Mouse (Mus musculus): ENCODE measurements around the gene Vamp4.
A peak's percentile ranks its signal among the peaks of the same experiment; 100 is the strongest.
"Not testable (repeated sequence)": the region's sequence is repeated elsewhere in the genome, so short reads cannot be mapped to it uniquely, and the experiment has no call there.

Gene Vamp4

GRCm38 (mm10) chr1:162589443-162589842, 19.1 kb downstream of the Vamp4 start:
- DNase-seq (ENCODE audit: low read depth, low spot score): no peak

- no peak for DNase-seq (ENCODE audit: low read depth, low spot score)
Observed at GRCm38 (mm10) chr1:162590415-162590997, 20.2 kb downstream of the Vamp4 start.

DNA sequence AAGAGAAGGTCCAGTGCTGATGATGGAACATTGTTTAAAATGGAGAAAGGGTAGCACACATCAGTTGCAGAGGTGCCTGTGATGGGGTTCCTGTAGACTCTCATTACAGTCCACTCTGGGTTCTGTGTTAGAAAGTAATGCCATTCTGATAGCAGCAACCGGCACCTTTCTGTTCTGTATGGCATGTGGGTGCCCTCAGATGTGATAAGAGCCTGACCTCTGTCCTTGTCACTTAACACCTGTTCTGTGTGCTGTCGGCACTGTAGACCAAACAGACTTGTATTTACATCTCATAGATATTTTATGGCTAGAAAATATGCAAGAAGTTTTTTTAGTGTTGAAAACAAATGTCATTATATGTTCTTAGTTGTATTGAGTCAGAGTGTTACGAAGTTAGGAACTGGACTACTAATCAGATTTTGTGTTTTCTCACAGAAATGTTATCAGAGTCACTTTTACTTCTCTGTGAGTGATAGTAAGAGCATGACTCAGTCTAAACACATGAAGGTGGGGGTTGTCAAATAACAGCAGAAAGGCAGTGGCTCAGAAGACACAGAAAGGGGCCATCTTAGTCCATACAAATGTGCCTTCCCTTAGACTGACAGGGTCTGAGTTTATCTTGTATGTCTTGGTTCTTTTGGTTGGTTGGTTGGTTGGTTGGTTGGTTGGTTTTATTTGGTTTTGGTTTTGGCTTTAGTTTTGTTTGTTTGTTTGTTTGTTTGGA, 27.2 kb downstream of the Vamp4 start:
- DNase-seq (ENCODE audit: low read depth, low spot score): no peak

- DNase-seq (ENCODE audit: low read depth, low spot score): no peak
Observed at GRCm38 (mm10) chr1:162599617-162600016, 29.3 kb downstream of the Vamp4 start.

DNA sequence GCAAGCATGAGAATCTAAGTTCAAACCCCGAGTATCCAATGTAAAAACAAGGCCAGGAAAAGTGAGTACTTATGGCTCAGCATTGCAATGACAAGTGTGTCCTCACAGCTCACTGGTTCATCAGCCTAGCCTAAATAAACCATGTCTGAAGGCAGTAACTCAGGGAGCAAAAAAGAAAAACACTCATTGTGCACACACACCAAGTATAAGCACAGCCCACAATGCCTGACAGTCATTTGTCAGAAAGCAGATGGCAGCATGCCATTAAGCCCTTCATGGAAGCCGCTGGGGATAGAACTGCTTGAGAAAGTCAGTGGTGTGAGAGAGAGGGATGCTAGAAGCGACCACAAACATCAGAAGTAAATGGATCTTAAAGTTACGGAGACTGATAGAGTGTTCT, 31.0 kb downstream of the Vamp4 start:
- no peak for DNase-seq (ENCODE audit: low read depth, low spot score)

DNA sequence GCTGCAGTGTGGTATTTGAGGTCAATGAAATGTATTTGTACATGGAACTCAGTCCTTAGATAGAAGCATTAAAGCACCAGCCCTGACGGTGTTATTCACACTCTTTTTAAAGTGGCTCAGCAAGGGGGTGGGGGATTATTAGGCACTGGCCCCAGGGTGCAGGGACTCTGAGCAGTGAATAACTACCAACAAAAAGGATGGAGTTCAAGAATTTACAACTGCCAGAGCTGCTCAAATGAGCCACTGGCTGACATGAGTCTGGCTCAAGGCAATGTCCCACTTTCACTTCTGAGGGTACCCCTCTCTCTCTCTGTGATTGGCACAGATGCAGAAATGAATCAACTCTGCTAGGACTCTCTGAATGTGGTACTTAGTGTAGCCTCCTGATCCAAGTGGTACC, 37.8 kb downstream of the Vamp4 start:
- no peak for DNase-seq (ENCODE audit: low read depth, low spot score)

DNA sequence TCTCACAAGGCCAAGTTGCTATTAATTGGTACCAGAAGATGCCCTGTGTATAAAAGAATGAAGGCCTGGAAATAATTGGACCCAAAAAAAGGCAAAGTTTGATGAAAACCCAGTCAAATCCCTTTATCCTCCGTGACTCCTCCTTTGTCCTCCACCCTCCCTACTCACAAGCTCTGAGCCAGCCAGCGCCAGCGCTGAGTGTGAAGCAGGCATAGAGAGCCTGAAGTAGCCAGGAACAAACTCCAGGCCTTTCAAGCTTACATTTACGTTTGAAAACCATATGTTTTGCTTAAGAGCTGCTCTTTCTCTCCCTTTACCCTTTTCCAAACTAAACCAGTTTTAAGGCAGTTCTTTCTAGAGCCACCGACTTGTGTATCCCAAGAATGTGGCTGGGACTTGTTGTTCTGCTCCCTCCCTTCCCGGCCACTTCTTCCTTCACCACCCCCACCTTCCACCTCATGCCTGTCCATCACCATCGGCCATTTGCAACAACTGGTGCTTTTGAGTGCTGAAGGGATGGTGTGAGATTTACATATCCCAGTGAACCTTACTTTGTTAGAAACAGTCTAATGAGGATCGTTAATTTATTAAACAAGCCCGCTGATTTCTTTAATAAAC, 39.4 kb downstream of the Vamp4 start:
- no peak for DNase-seq (ENCODE audit: low read depth, low spot score)

GRCm38 (mm10) chr1:162611191-162611590, 40.9 kb downstream of the Vamp4 start:
- no peak for DNase-seq (ENCODE audit: low read depth, low spot score)

GRCm38 (mm10) chr1:162615511-162615910, 45.2 kb downstream of the Vamp4 start:
- peak; percentile 60 for DNase-seq (ENCODE audit: low read depth, low spot score)

GRCm38 (mm10) chr1:162620487-162620886, 50.2 kb downstream of the Vamp4 start:
- no peak for DNase-seq (ENCODE audit: low read depth, low spot score)

DNA sequence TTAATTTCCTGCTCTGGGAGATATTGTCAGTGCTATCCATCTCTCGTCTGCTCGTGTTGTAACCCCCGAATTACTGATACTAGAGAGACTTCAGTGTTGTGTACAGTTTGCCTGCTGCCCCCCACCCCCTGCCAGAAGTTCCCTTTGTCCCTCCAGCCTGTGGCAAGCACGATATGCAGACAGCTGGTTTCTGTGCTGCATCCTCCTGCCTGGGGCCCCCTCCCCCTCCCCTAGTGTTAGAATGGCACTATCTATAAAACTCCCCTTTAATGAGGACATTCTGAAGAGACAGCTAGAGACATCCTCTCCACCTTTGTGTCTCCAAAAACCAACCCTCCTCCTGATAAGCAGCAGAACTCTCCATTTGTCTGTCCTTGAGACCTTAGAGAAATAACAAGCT, 53.6 kb downstream of the Vamp4 start:
- no peak for DNase-seq (ENCODE audit: low read depth, low spot score)

DNA sequence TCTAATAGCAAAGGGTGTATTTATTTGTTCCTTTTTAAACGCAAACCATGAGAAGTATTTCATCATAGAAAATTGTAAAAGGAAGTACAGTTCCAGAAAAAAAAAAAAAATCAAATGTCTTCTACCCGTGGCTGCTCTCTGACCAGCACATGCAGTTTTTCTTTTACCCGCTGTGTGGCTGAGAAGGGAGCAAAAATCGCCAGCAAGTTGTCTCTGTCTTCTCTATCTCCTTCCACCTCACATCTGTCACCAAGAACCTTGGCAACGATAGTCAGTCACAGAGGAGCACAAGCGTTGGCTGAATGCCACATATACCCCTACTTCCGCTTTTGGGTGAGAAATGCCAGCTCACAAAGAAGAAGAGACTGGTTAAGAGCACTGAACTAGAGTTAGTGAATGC, 54.9 kb downstream of the Vamp4 start:
- no peak for DNase-seq (ENCODE audit: low read depth, low spot score)

DNA sequence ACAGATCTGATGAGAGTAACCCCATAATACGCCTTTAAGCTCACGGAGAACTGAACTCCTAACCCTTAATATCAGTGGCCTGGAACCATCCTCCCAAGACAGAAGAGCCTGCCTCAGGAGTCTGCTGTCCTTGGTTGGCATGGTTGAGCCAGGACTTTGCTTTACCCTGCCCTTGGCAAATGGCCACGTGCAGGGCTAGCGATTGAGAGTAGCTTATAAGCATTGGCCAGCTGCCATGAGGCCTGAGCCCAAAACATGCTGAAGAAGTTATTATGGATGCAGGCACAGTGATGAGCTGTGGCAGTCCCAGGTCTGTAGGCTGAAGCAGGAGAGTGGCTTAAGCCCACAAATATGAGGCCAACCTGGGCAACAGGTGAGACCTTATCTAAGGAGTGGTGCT, 57.5 kb downstream of the Vamp4 start:
- DNase-seq (ENCODE audit: low read depth, low spot score): not testable (repeated sequence)

- not testable (repeated sequence) for DNase-seq (ENCODE audit: low read depth, low spot score)
Observed at GRCm38 (mm10) chr1:162628326-162628725, 58.0 kb downstream of the Vamp4 start.

- DNase-seq (ENCODE audit: low read depth, low spot score): not testable (repeated sequence)
Observed at GRCm38 (mm10) chr1:162635291-162635931, 65.1 kb downstream of the Vamp4 start.

DNA sequence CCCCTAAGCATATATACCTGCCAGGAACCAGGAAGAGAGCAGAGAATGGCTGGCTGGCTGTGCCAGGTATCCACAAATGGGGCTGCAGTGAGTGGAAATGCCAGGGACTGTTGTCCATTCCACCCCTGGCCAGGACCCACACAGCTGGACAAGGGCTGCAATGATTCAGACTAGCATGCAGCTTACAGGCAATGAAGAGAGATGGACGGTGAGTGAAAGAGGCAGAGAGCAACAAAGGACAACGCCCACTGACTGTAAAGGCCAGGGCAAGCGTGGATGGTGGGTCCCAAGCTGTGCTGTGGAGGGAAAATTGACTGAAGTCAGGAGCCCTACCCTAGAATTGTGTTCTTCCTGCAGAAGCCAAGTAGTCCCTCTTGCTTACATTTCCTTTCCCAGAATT, 66.2 kb downstream of the Vamp4 start:
- no peak for DNase-seq (ENCODE audit: low read depth, low spot score)

DNA sequence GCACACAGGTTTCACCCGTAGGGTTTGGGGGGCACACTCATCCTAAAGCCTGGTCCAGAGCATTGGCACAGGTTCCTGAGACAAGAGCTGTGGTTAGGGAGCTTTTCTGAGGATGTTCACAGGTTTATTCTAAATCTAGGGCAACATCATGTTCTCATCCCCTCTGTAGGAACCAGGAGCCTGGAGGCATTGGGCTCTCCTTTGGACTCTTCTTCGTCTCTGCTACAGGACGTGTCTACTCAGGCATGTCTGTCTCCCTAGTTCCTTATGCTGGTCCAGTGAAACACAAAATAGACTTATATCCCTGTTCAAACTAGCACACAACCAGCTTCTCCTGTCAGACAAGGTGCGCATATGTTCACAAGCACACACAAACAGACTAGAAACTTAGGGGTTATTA, 68.2 kb downstream of the Vamp4 start:
- no peak for DNase-seq (ENCODE audit: low read depth, low spot score)

- DNase-seq (ENCODE audit: low read depth, low spot score): no peak
Observed at GRCm38 (mm10) chr1:162639051-162639750, 68.9 kb downstream of the Vamp4 start, which contains the start of gene Myoc. Gene Myoc, plus strand, starts transcription at chr1:162639155.

DNA sequence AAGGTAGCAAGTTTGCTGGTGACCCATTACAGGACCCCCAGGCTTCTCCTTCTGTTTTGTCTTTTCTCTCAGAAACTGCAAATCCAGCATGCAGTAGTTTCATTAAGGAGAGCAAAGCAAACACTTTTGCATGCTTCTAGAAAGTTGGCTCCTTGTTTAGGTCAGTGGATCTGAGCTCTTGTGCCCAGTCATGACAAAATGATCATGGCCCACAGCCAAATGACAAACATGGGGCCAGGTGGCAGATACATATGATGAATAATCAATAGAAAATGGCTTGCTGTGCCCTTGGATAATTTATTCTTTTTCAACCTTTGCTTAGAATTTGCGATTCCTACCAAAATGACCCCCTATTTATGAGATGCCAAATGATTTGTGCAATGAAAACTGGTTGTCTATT, 69.5 kb downstream of the Vamp4 start:
- no peak for DNase-seq (ENCODE audit: low read depth, low spot score)

GRCm38 (mm10) chr1:162642591-162642990, 72.3 kb downstream of the Vamp4 start:
- DNase-seq (ENCODE audit: low read depth, low spot score): no peak

GRCm38 (mm10) chr1:162643752-162644151, 73.4 kb downstream of the Vamp4 start:
- no peak for DNase-seq (ENCODE audit: low read depth, low spot score)

All from retina, postnatal 7 days (tissue).